Mouse (Mus musculus) thymus, adult 2 months (tissue): ENCODE results near the gene Ankrd24. TPM values are rescaled to one million over a fixed set of nuclear protein-coding genes. Genes with fewer than 3 reads are reported as not detected.

Experiments
- DNase-seq: peaks from one replicate; pipeline ENCODE4 v3.0.0; 2021
- H3K27ac ChIP-seq: fragments of 200-500 bp; 2 replicates; pipeline ENCODE4 v1.5.1; 2012; ENCODE audit warnings: low read length, control low read depth; ENCODE audit not compliant: control insufficient read depth, insufficient read depth
- H3K27me3 ChIP-seq: fragments of 200-500 bp; 2 replicates; pipeline ENCODE4 v1.6.1; 2012; ENCODE audit warnings: mild to moderate bottlenecking, low read length, moderate library complexity, mixed read lengths; ENCODE audit not compliant: control insufficient read depth, insufficient read depth
- H3K36me3 ChIP-seq: fragments of 200-500 bp; 2 replicates; pipeline ENCODE4 v1.6.1; 2012; ENCODE audit warnings: mild to moderate bottlenecking, low read length, moderate library complexity; ENCODE audit not compliant: control insufficient read depth, insufficient read depth
- H3K4me1 ChIP-seq: fragments of 200-500 bp; replicated peaks from 2 replicates; pipeline ENCODE4 v1.6.1; 2012; ENCODE audit warnings: low read length; ENCODE audit not compliant: control insufficient read depth, insufficient read depth
- H3K4me3 ChIP-seq: fragments of 200-500 bp; 2 replicates; pipeline ENCODE4 v1.5.1; 2012; ENCODE audit warnings: mild to moderate bottlenecking, low read length, control low read depth, moderate library complexity; ENCODE audit not compliant: control insufficient read depth, insufficient read depth
- CTCF ChIP-seq: fragments of 200-500 bp; IDR thresholded peaks from 2 replicates; pipeline ENCODE4 v1.5.1; 2012; ENCODE audit warnings: mild to moderate bottlenecking, control low read depth, low read length, moderate library complexity, borderline replicate concordance; ENCODE audit not compliant: control insufficient read depth, poor library complexity, insufficient read depth; ENCODE audit errors: extremely low read depth
- POLR2A ChIP-seq: fragments of 200-500 bp; IDR thresholded peaks from 2 replicates; pipeline ENCODE4 v1.6.1; 2012; ENCODE audit warnings: mild to moderate bottlenecking, low read length, control low read depth, moderate library complexity; ENCODE audit not compliant: control insufficient read depth, poor library complexity, insufficient read depth; ENCODE audit errors: extremely low read depth
- WGBS: fragments of 180-500 bp; shearing (Covaris S2); methylation state at CpG from one replicate; pipeline ENCODE4 v1.1.7; 2018; 5-methylcytosine and 5-hydroxymethylcytosine counted together
- polyA plus RNA-seq: library from polyadenylated mRNA; depleted of rRNA; stranded (reverse); fragments of >200 nt; gene quantifications from 2 replicates; pipeline ENCODE4 v1.2.3, GENCODE M21; 2012

Gene Ankrd24
- polyA plus RNA-seq, 1 experiment = 19.1 TPM

DNA sequence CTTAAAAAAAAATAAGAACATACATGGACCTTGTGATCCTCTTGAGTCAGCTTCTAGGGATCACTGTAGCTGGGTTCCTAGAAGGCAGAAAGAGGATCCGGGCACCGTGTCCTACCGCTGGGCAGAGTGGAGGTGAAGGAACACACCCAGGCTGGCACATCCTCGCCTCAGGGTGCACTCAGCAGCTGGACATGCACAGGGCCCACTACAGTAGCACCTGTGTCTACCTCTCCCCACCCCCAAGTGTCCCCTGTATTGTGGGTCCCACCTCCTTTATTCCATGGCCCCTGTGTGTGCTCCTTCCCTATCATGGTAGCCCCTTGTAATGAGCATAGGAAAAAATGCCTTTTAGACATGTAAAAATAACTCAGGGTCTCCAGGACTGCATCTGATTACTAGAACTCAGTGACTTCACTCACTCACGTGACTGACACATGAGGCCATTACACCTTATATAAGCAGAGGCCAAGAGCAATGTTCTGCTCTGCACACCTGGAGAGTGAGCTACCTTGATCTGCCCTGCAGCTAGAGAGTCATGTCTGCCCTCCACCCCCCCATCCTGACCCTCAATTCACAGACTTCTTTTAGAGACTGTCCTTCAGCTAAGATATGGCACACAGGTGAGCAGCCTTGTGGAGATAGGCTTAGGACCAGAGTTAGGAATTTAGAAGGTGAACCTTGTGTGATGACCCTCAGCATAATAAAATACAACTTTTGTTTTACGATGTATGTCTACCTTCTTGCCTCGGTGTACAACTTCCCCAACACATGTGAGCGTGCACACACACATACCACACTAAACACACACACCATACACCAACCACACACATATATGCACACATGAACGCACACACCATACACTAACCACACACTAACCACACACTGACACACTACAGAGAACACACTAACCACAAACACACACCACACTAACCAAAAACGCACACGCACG is 24.0 kb upstream of the Ankrd24 start:
- H3K27me3 ChIP-seq = no peaks in the 10 kb centered on the region
- DNase-seq = peak; percentile 8
- no peaks in the 10 kb centered on the region for H3K36me3 ChIP-seq
- peak overlapping the region; percentile 34 for H3K27ac ChIP-seq
- no peak for TF ChIP-seq POLR2A
- TF ChIP-seq CTCF = no peak
- 47% methylated on average over 12 of the region's 12 CpGs for WGBS
- peaks cover 50% of the 10 kb centered on the region for H3K4me1 ChIP-seq
- H3K4me3 ChIP-seq = peak overlapping the region; percentile 27

- no peaks in the 10 kb centered on the region for H3K27me3 ChIP-seq
- no peaks in the 10 kb centered on the region for H3K36me3 ChIP-seq
- DNase-seq = peak; percentile 88
- WGBS = 6% methylated on average over 29 of the region's 29 CpGs
- peak overlapping the region; percentile 27 for H3K4me3 ChIP-seq
- peak; percentile 92 for TF ChIP-seq CTCF
- no peak for TF ChIP-seq POLR2A
- H3K4me1 ChIP-seq = peaks cover 42% of the 10 kb centered on the region
- peak overlapping the region; percentile 67 for H3K27ac ChIP-seq
These were observed 23.2 kb upstream of the Ankrd24 start for GRCm38 (mm10) chr10:81604968-81605665.

DNA sequence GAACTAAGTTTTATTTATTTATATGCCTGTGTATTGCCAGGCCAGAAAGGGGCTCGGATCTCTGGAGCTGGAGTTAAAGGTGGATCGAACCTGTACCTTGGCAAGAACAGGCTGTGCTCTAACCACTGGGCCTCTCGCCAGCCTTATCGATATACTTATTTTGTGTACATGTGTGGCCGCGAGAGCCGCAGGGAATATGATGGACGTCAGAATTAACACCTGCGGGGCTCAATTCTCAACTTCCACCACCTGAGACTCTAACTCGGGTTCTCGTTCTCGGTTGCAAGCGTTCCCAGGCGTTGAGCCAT is 22.7 kb upstream of the Ankrd24 start:
- TF ChIP-seq POLR2A (no peak), CTCF (no peak)
- 3% methylated on average over 14 of the region's 14 CpGs for WGBS

GRCm38 (mm10) chr10:81605974-81606751 is 22.2 kb upstream of the Ankrd24 start, which contains the start of gene BC025920:
BC025920 (plus strand) TSS chr10:81606270.
- 3% methylated on average over 39 of the region's 39 CpGs for WGBS
- DNase-seq = peak; percentile 81

More for the DNA sequence above, 22.7 kb upstream of the Ankrd24 start:
- no peaks in the 10 kb centered on the region for H3K27me3 ChIP-seq
- no peaks in the 10 kb centered on the region for H3K36me3 ChIP-seq
- H3K27ac ChIP-seq = peak overlapping the region; percentile 67; the same call in 1 of the 2 replicates
- DNase-seq = no peak
- peak overlapping the region; percentile 53 for H3K4me3 ChIP-seq
- H3K4me1 ChIP-seq = peaks cover 37% of the 10 kb centered on the region

DNA sequence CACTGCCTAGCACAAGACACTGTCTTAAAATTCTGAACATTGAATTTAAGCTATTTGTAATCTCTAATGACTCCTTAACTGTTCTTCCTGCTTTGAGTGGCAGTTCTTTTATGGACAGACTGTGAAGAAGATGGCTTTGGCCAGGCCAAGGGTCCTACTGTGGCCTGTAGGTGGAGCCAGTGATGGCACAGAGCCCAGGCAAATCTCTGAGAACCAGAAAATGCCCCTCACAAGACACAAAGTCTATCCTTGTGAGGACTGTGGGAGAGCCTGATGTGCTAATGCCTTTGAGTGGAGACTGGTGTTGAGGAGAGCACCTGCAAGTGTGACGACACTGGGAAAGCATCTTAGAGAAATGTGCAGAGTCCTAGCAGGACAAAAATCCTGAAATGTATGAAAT is 20.0 kb upstream of the Ankrd24 start:
- DNase-seq = no peak
- WGBS = 96% methylated on average over 1 of the region's 1 CpGs
- no peaks in the 10 kb centered on the region for H3K27me3 ChIP-seq
- H3K27ac ChIP-seq = no peak overlapping the region
- H3K4me1 ChIP-seq = peaks cover 18% of the 10 kb centered on the region
- TF ChIP-seq CTCF = no peak
- TF ChIP-seq POLR2A = no peak
- no peaks in the 10 kb centered on the region for H3K36me3 ChIP-seq
- H3K4me3 ChIP-seq = no peak overlapping the region

More at GRCm38 (mm10) chr10:81605974-81606751, 22.2 kb upstream of the Ankrd24 start, which contains the start of gene BC025920:
- TF ChIP-seq POLR2A = peak; percentile 48
- TF ChIP-seq CTCF = peak; percentile 38; the same call in 1 of the 2 replicates
- Histone ChIP-seq H3K4me3 (peak within 1 kb of the TSS; percentile 53), H3K36me3 (no peaks in the 10 kb centered on the region), H3K27me3 (no peaks in the 10 kb centered on the region), H3K27ac (peak within 1 kb of the TSS; percentile 67), H3K4me1 (peaks cover 33% of the 10 kb centered on the region)

DNA sequence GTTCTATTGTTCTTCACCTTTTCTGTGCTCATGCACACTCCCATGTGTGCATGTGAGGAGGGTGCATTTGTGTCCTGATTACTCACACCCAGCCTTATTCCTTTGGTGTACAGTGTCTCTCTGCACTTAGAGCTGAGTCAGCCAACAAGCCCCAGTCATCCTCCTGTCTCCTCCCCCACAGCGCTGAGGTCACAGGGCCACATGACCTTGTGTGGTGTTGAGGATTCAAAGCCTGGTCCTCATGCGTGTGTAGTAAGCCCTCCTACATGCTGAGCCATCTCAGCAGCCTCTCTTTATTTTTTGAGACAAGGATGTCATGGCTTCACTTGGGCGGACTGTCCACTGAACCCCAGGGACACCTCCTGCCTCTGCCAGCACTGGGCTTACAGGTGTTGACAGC is 15.6 kb upstream of the Ankrd24 start:
- 76% methylated on average over 3 of the region's 3 CpGs for WGBS
- no peak for TF ChIP-seq POLR2A
- TF ChIP-seq CTCF = no peak

More for the DNA sequence above, 15.6 kb upstream of the Ankrd24 start:
- Histone ChIP-seq H3K4me3 (no peak overlapping the region), H3K36me3 (no peaks in the 10 kb centered on the region), H3K4me1 (no peaks in the 10 kb centered on the region), H3K27ac (no peak overlapping the region), H3K27me3 (no peaks in the 10 kb centered on the region)
- DNase-seq = no peak
